Mouse (Mus musculus): ENCODE data around the gene Il19.

Il19 gene

GRCm38 (mm10) chr1:130940065-130940687, at the start of gene Il19:
Il19 (minus strand) TSS chr1:130940115.
- no peak for DNase-seq

- no peak for DNase-seq
Observed at GRCm38 (mm10) chr1:130989331-130989730, 49.4 kb upstream of the Il19 start.

GRCm38 (mm10) chr1:130987418-130987817, 47.5 kb upstream of the Il19 start:
- no peak for DNase-seq

GRCm38 (mm10) chr1:130987001-130987400, 47.1 kb upstream of the Il19 start:
- no peak for DNase-seq

GRCm38 (mm10) chr1:130984441-130984840, 44.5 kb upstream of the Il19 start:
- DNase-seq = no peak

GRCm38 (mm10) chr1:130979455-130979854, 39.5 kb upstream of the Il19 start:
- DNase-seq = peak; percentile 67

- DNase-seq = no peak
Observed at GRCm38 (mm10) chr1:130963891-130964290, 24.0 kb upstream of the Il19 start.

GRCm38 (mm10) chr1:130946920-130947319, 7.0 kb upstream of the Il19 start:
- DNase-seq = no peak

- DNase-seq = no peak
Observed at GRCm38 (mm10) chr1:130941801-130942200, 1.9 kb upstream of the Il19 start.

- DNase-seq = no peak
Observed at GRCm38 (mm10) chr1:130938192-130938591, 1.7 kb downstream of the Il19 start.

- no peak for DNase-seq
Observed at GRCm38 (mm10) chr1:130937170-130937569, 2.7 kb downstream of the Il19 start.

GRCm38 (mm10) chr1:130936351-130936750, 3.6 kb downstream of the Il19 start:
- DNase-seq = no peak

- peak; percentile 73 for DNase-seq
Observed at GRCm38 (mm10) chr1:130926484-130926883, 13.4 kb downstream of the Il19 start.

- no peak for DNase-seq
Observed at GRCm38 (mm10) chr1:130918323-130918980, 21.5 kb downstream of the Il19 start.

- no peak for DNase-seq
Observed at GRCm38 (mm10) chr1:130911401-130912010, 28.4 kb downstream of the Il19 start, which contains the start of gene Il20. Il20 (minus strand) TSS chr1:130911451.

- no peak for DNase-seq
Observed at GRCm38 (mm10) chr1:130902505-130902904, 37.4 kb downstream of the Il19 start.

GRCm38 (mm10) chr1:130894468-130894867, 45.4 kb downstream of the Il19 start:
- no peak for DNase-seq

GRCm38 (mm10) chr1:130893329-130894040, 46.4 kb downstream of the Il19 start:
- no peak for DNase-seq

- no peak for DNase-seq
Observed at GRCm38 (mm10) chr1:130892446-130892845, 47.5 kb downstream of the Il19 start.

- no peak for DNase-seq
Observed at GRCm38 (mm10) chr1:130887354-130887753, 52.6 kb downstream of the Il19 start, which contains the start of gene Il24. Il24 (minus strand) TSS chr1:130887454.

- DNase-seq = no peak
Observed at GRCm38 (mm10) chr1:130883146-130883545, 56.8 kb downstream of the Il19 start.

Measured in thymus, postnatal 4 days (tissue).